Mouse (Mus musculus) mesoderm, embryonic 11.5 days (tissue): ENCODE data around the gene Ren1.
A peak's percentile ranks its signal among the peaks of the same experiment; 100 is the strongest.
"Not testable (repeated sequence)": the region's sequence is repeated elsewhere in the genome, so short reads cannot be mapped to it uniquely, and the experiment has no call there.

Experiments
- DNase-seq: peaks from one replicate; pipeline ENCODE4 v3.0.0-alpha.2; 2012; ENCODE audit warnings: low read depth, low spot score

Gene Ren1

DNA sequence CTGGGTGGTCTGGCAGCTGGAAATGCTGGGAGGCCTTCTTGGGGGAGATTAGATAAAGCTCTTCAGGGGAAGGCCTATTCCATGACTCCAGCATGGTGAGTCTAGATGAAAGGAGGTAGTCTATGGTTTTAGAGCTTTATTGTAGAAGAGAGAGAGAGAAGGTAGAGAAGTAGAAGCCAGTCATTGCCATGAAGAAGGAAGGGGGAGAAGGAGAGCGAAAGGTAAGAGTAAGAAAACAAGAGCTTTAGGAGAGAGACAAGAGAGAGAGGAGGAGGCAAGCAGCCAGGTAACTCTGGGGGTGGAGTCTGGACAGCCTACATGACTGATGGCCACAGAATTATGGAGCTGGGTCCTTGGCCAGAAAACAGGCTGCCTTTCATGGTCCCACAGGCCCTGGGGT, at the start of gene Ren1:
TSS of gene Ren1 (plus strand) at position 301 of the 400 bp plus-strand sequence.
- DNase-seq: no peak

DNA sequence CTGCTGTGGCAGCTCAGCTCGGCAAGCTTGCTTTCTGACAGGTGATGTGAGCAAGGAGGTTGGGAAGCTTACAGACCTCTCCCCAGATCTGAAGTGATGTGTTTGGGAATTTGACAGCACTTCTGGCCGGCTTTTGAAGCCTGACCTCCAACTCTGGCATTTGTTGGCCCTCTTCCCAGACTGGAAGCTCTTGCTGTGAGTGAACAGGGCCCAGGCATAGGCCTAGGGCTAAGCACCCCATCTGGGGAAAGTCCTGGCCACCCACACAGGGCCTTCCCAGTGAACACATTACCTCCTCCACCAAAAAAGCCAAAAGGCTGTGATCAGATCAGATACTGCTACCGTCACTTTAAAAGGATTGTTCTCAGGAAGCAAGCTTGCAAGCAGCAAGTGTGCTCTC, 47.8 kb upstream of the Ren1 start:
- DNase-seq: no peak

DNA sequence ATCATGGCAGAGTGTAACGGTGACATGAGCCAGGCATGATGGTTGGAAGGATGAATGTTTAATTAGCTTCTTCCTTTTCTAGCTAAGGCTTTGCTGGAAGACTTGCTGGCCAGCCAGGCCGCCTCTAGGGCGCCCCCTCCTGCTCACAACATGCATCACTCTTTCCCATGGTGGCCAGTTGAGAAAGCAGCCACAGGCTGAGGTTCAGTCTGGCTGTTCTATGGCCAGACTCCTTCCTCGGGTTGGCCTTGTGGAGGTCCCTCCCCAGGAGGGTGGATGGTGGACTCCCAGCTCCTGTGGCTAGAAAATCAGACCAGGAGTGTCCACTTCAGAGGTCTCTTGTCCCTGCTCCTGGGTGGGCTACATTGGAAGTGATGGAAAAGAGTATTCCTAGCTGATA, 43.5 kb upstream of the Ren1 start:
- peak; percentile 81 for DNase-seq

DNA sequence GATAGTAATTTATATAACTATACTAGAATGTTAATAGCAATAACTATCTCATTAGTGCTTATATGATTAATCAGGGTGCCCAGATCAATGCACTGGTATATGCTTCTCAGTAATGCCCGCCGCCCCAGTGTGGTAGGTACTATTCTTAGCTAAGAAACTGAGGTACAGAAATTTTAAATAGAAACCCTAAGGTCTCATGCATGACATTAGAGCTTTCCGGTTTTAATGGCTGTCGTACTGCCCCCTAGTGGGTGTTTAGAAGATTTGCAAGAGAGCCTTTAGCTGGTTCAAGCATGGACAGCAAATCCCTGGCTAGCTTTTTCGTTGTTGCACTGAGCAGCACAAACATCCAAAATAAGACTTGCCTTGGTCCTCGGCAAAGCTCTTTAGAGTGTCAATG, 43.0 kb upstream of the Ren1 start:
- peak; percentile 71 for DNase-seq

DNA sequence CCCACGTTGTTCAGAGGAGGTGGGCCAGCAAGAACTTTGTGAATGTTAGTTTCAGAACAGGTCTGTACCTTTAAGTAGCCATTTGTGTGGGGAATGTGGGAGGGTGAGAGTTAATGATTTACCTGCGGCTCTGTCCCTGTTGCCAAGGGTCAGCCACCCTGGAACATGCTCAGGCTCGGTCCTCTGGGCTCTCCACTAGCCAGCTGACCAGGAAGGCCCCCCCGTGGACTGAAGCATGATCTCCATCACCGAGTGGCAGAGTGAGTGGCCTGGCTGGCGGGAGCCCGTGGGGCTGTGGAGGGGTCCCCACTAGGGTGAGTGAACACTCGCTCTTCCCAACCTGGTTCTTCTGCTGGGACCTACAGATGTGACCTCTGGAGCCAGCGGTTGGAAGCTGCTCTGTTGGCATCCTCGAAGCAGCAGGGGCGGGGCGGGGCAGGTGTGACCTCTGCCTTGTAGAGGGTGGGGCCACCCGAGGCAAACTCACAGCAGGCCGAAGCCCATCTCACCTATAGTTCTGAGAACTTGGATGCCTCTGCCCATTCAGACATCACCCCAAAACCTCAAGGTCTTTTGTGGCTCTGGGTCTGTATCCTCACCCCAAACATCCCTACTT, 40.5 kb upstream of the Ren1 start, which contains the start of gene Golt1a:
TSS of gene Golt1a (plus strand) at position 149 of the 616 bp plus-strand sequence.
- no peak for DNase-seq

DNA sequence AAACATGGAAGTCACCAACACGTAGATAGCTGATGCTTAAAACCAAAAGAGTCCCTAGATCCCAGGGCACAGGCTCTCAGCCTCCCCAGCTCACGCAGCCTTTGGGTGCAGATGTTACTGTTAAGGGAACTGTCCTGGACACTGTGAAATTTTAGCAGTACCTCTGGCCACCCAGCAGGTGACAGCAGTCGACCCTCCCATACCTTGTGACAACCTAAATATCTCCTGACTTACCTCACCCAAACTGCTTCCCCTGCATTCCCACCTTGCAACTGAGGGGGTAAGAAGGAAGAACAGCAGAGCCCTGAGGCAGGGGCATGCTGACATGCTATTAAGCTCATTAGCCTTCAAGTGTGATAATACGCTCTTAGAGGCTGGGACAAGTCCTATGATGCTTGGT, 39.1 kb upstream of the Ren1 start:
- DNase-seq: no peak

DNA sequence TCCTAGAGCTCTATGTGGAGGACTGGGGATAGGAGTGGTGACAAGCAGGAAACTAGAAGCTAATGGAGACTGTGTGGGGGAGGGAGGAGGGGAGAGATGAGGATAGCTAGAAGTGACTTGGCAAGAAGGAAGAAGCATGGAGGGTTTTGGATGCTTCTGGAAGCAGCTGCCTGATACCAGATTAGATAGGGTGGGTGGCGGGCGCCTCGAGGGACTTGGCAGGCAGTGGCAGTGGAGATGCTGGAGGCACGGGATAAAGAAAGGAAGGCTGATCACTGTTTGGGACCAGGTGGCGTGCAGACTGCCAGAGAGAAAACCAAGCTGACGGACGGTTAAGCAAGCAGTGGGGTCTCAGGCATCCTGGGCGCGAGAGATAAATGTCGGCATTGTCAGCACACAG, 38.4 kb upstream of the Ren1 start:
- DNase-seq: no peak

DNA sequence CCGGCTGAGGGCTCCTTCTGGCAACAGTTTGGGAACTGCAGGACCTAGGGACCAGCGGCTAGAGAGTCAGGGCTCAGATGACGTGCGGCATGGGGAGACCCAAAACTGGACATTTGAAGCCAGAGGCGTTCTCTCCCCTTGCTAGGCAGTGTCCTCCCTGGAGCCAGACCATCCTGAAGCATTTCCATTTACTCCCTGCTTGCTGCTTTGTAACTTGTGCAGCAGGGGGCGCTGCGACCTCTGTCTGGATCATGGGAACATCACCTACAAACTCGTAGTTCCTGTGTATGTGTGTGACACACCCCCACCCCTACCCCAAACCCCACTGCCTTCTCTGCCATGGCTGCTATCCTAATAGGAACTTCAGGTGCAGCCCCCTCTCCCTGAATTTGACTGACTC, 35.9 kb upstream of the Ren1 start:
- DNase-seq: peak; percentile 69

DNA sequence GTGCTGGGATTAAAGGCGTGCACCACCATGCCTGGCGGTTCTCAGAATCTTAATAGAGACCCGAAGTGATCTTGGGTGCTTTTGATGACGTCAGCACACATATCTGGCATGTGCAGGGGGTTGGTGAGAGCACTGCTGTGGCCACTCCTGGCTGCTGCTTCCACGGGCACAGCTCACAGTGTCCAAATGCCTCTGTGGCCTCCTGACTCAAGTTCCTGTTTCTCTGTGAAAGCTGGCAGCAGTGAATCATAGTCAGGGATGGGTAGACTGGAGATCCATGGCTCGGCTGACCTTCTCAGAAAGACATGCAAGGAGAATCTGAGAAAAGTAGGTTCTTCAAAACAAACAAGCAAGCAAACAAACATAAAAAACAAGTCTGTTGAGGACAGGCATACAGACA, 34.5 kb upstream of the Ren1 start:
- DNase-seq: no peak

DNA sequence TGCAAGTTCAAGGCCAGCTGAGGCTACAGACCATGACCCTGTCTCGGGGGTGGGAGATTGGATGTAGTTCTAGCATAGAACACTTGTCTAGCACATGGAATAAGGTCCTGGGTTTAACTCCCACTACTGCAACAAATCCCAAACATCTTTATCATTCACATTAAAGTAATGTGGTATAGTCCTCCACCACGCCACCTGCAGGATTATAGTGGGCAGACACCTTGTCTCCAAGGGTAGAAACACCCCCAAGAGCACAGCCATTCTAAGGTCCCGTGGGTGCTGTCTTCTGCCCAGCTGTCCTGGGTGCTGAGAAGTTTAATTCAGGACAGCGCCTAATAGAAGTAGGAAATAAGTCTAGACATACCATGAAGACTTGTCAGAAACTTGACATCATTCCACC, 33.7 kb upstream of the Ren1 start:
- no peak for DNase-seq

DNA sequence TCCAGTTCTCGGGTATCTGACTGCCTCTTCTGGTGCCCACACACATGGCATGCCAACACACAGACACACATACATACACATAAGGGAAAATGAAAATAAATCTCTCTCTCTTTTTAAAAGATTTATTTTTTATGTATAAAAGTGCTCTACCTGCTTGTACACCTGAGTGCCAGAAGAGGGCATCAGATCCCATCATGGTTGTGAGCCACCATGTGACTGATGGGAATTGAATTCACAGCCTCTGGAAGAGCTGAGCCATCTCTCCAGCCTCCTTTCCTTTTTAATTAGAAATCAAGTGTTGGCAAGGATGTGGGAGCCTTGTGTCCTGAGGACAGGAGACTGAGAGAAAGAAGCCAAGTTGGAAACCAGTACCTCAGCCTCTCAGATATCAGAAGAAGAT, 33.2 kb upstream of the Ren1 start:
- no peak for DNase-seq

DNA sequence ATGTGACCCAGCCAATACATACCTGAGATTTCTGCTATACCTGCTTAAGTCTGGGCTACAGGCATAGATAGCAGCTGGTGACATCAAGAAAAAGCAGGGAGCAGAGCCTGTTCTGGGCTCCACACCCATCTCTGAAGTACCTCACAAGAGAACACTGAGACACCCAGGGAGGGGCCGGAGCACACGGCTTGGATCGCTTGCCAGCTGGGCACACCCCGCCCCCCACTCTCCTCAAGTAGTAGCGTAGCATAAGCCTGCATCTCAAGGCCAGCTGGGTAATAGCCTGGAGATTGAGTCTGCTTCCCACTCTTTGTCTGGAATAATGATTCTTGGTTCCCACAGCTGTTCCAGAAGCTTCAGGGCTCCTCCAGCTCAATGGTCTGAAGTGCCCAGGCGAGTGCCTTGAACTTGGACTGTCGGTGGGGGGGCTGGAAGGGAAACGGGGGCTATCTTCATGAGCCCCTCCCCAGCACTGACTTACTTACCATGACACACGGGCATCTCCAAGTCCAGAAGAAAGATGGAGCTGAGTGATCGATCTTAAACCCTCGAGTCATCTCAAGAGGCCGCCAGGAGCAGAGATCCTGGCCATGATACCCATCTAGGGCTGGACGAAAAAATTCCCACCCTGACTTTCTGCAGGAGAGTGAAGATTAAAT, 28.9 kb upstream of the Ren1 start, which contains the start of gene Kiss1:
TSS of gene Kiss1 (plus strand) at position 609 of the 659 bp plus-strand sequence.
- no peak for DNase-seq

DNA sequence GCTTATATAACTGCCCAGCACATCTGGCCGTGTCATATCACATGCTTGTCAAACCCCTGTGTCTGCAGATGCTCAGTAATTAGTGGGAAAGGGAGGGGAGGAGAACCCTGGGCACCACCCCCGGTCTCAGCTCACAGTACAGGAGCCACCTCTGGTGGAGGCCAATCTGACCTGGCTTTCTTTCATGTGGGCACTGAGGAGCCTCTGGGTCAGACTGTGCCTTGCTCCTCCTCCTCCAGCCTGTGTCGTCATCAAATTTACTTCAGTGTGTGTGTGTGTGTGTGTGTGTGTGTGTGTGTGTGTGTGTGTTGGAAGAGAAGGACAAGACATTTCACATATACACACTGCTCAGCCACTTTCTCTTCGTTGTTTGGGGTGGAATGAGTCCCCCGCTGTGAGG, 27.0 kb upstream of the Ren1 start:
- no peak for DNase-seq

DNA sequence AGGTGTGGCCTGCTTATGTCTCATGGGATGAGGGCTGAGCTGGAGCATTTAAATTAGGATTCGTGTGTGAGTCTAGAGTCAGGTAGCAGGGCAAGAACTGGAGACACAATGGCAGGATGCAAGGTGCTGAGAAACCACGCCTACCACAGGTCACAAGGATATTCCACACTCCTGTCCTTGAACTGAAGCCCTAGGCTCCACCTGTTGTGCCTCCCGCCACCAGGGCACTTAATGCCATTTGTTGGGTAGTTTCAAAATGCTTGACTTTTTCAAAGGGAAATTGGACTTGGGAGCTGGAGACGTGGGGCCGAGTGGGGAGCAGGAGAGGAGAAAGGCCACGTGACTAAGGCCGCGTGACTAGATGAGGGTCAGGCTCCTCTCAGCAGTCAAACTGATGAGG, 24.4 kb upstream of the Ren1 start:
- DNase-seq: no peak

DNA sequence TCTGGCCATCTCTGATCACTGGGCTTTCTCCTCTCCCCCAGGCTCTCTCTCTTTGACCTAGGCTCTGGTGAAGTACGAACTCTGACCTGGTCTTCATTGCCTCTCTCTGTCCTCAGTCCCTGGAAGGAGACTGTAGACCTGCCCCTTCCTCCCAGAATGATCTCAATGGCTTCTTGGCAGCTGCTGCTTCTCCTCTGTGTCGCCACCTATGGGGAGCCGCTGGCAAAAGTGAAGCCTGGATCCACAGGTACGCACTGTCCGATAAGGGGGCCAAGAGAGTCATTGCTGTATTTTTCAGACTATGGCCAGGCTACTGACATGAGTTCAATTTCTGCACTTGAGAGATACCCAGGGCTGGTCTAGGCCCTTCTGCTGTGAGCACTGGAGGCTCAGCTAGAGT, 23.2 kb upstream of the Ren1 start:
- no peak for DNase-seq

DNA sequence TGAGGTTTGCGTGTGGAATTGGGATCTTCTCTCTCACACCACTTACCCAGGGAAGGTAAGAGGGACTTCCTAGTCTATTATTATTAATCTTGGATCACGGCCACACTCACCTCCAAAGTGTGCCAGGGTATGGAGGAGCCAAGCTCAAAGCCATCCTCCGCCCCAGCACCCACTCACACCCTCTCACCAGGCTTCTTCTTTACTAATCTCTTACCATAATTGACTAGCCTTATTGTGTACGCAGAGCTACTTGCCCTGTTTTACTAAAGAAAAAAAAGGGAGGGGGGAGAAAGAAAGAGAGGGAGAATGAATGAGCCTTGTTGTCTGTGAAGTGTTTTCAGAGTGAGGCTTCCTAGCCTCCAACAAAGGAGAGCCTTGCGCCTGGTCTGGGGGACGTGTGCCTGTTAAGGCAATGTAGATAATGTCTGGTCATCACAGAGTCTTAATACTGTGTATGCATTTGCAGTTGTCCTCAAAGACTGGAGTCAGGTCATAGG, 22.0 kb upstream of the Ren1 start:
- DNase-seq: no peak

DNA sequence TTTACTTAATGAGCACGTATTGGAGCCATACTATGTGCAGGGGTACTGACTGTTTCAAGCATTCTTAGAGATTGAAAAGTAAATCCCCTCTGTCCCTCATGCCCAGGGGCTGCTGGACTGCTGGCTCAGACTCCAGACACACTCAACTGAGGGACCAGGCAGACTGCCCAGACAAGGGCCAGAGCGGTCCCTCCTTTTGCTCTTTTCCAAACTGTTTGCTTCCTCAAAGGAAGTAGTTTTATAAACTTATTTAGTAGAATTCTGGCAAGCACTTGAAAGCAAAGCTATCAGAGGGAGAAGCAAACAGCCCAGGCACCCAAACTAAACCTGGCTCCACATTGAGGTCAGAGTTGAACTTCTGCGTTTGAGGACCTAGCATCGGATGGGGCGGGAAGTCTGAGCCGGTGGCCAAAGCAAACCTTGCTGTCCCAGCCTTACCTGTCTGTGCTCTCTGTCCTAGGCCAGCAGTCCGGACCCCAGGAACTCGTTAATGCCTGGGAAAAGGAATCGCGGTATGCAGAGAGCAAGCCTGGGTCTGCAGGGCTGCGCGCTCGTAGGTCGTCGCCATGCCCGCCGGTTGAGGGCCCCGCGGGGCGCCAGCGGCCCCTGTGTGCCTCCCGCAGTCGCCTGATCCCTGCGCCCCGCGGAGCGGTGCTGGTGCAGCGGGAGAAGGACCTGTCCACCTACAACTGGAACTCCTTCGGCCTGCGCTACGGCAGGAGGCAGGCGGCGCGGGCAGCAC, 21.2 kb upstream of the Ren1 start:
- DNase-seq: peak; percentile 25

DNA sequence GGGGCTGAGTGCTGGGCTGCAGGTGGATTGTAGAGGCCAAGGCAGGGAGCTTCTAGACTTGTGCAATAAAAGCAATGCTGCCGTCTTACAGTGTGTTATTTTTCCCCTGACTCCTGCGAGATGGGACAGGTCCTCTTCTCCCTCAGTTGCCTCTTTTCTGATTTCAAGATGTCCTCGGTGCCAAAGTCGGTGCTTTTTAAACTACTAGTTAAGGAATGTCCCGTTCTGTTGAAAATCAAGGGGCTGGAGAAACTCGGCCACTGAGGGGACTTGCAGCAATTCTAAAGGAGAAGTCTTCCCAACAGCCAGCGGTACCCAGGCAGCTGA, 20.7 kb upstream of the Ren1 start:
- no peak for DNase-seq

DNA sequence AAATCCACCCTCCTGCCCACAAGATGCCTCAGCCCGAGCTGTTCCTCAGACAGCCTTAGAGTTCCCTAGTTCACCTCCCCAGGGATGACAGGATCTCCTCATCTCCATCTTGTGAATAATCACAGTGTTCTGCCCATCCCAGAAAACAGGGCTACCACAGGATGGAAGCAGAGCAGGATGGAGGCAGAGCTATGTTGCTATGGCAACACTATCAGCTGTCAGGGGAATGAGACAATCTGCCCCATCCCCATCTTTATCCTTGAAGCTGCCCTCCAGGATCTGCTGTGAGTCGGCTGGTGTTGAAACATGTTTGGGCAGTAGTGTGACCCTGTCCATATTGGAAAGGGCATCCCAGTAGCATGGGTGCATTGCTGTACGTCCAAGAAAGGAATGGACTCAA, 19.2 kb upstream of the Ren1 start:
- no peak for DNase-seq

DNA sequence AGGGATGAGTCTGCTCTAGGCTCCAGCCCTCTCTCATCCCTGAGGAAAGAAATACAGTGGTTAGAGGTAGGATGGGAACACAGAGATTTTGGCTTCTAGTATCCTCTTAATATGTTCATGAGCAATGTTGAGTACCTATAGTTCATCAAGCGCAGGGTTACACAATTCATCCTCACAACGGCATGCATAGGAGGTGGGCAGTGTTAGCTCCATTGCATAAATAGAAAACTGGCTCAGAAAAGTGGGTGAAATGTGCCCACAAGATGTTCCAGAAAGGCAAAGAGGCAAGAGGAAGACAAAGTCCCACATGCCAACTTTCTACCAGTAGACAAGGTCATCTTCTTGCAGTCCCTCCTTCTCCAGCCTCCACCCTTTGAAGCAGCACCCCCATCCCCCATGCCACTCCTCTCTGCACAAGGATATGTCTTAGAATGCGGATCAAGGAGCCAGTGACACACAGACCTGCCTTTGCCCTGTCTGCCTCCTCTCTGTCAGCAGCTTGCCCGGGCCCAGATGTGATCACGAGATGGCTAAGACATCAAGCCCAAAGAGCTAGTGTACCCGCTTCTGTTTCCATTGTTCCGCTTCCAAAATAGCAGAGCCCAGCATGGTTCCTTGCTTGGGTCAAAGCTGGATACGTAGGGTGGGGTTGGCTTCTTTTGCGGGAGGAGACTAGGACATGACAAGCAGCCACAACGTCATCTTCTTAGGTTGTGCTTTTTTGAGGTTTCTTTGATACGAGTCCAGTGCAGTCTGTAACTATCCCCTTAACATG, 17.5 kb upstream of the Ren1 start:
- no peak for DNase-seq

DNA sequence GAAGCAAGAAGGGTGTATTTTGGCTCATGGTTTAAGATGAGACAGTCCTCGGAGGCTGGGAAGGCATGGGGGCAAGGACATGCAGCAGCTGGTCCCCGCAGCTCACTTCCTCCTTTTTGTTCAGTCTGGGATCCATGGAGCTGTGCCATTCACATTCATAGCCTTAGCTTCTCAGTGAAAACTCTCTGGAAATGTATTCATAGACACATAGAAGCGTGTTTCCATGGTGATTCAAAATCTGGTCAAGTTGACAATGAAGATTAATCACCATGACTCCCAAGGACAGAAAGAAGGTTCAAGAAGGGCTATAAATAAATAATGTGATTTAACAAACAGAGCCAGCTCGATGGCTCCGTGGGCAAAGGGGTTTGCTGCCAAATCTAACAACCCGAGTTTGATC, 16.4 kb upstream of the Ren1 start:
- no peak for DNase-seq

DNA sequence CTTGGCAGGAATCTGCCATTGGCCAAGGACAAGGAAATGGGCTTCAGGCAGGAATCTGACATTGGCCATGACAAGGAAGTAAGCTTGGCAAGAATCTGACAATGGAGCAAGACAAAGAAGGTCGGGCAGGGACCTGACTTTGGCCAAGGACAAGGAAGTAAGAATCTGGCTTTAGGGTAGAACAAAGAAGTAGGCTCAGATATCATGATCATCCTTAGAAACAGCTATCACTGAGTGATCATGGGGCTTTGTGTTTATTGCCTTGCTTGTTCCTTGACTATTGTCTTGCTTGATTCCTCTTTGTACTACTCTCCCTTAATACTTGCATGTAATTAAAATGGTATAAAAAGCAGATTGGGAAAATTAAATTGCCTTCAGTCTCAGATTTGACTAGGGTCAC, 9.9 kb upstream of the Ren1 start:
- not testable (repeated sequence) for DNase-seq
